Mouse (Mus musculus) intestine, embryonic 14.5 days (tissue): Measurements from ENCODE around the gene Krt27. TPM values are rescaled to one million over a fixed set of nuclear protein-coding genes. Genes with fewer than 3 reads are reported as not detected.

Experiments
- ATAC-seq: fragments of 200-750 bp; cut with Nextera tagmentation; replicated peaks from 2 replicates; pipeline ENCODE4 v1.8.0; 2017; ENCODE audit warnings: low read depth, moderate number of reproducible peaks, moderate TSS enrichment, moderate library complexity; ENCODE audit not compliant: low FRiP score, low TSS enrichment
- DNase-seq: peaks from one replicate; pipeline ENCODE4 v3.0.0-alpha.2; 2018; ENCODE audit warnings: low spot score
- H3K27ac ChIP-seq: fragments of 300-500 bp; sonication (generic); 2 replicates; pipeline ENCODE4 v1.5.1; 2014; ENCODE audit warnings: low read depth, mild to moderate bottlenecking, control low read depth
- H3K27me3 ChIP-seq: fragments of 300-500 bp; sonication (generic); replicated peaks from 2 replicates; pipeline ENCODE4 v1.6.1; 2014; ENCODE audit warnings: low read length, control low read depth; ENCODE audit not compliant: control insufficient read depth, insufficient read depth
- H3K36me3 ChIP-seq: fragments of 300-500 bp; sonication (generic); 2 replicates; pipeline ENCODE4 v1.6.1; 2014; ENCODE audit warnings: low read length, control low read depth; ENCODE audit not compliant: control insufficient read depth, insufficient read depth
- H3K4me1 ChIP-seq: fragments of 300-500 bp; sonication (generic); replicated peaks from 2 replicates; pipeline ENCODE4 v1.6.1; 2014; ENCODE audit warnings: low read length, control low read depth, mixed read lengths; ENCODE audit not compliant: control insufficient read depth, insufficient read depth
- H3K4me2 ChIP-seq: fragments of 300-500 bp; sonication (generic); 2 replicates; pipeline ENCODE4 v1.6.1; 2014; ENCODE audit warnings: low read length
- H3K4me3 ChIP-seq: fragments of 300-500 bp; sonication (generic); 2 replicates; pipeline ENCODE4 v1.5.1; 2014; ENCODE audit warnings: low read depth, low read length, control low read depth, mixed read lengths
- H3K9ac ChIP-seq: fragments of 300-500 bp; sonication (generic); 2 replicates; pipeline ENCODE4 v1.6.1; 2014; ENCODE audit warnings: mild to moderate bottlenecking, low read length
- H3K9me3 ChIP-seq: fragments of 300-500 bp; sonication (generic); 2 replicates; pipeline ENCODE4 v1.6.1; 2016; ENCODE audit warnings: low read length, control low read depth; ENCODE audit not compliant: control insufficient read depth
- WGBS: fragments of 180-500 bp; shearing (Covaris S2); extraction: QIAGEN DNeasy Blood & Tissue Kit; methylation state at CpG from one replicate; pipeline ENCODE4 v1.1.7; 2014; 5-methylcytosine and 5-hydroxymethylcytosine counted together
- polyA plus RNA-seq: library from polyadenylated mRNA; unstranded; fragments of >200 nt; fragmentation: Nextera tagmentation; extraction: Ambion mirVana; gene quantifications from 2 replicates; pipeline ENCODE4 v1.2.1, GENCODE M21; 2014

The Krt27 gene
- polyA plus RNA-seq, 1 experiment from 2014 or later, result not detected

DNA sequence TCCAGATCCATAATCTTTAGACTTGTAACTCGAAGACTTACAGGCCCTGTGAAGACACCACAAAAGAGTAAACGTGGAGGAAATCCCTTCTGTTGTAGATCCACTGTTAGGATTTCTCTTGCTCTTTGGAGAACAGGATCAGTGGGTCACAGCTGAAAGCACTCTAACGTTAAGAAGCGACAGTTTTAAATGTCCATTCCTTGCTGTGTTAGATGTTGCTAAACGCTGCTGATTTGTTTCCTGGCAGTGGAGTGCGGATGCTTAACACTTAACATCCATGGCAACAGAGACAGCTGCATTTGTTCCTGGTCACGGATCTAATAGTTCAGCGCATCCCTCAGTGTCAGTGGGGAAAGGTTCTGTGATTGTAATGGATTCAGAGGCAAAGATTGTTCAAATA is 34.4 kb downstream of the Krt27 start:
- 43% methylated on average over 8 of the region's 8 CpGs for WGBS
- Histone ChIP-seq H3K27me3 (no peaks in the 10 kb centered on the region), H3K27ac (no peak overlapping the region; the same call in 1 of the 2 replicates), H3K36me3 (no peaks in the 10 kb centered on the region), H3K4me2 (no peak overlapping the region), H3K4me3 (no peak overlapping the region), H3K9me3 (no peaks in the 10 kb centered on the region), H3K4me1 (peaks cover 13% of the 10 kb centered on the region; the same call in 1 of the 2 replicates), H3K9ac (no peak overlapping the region)
- no peak for ATAC-seq
- no peak for DNase-seq

DNA sequence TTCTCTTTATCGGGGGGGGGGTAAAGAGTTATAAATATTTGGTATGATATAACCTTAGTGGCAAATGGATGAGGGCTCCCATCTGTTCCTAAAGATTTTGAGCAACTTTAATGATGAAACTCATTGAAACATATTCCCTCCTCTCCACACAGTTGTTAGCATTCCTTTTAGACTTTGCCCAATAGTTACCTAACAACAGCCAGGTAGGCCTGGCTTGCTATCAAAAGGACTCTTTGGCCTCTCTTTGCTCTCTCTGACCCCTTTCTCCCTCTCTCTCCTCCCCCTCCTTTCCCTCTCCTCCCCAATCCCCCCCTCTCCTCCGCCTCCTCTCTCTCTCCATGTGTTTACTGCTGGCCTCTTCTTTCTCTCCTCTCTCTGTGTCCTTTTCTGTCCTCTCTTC is 36.3 kb downstream of the Krt27 start:
- Histone ChIP-seq H3K36me3 (no peaks in the 10 kb centered on the region), H3K4me2 (no peak overlapping the region), H3K9ac (no peak overlapping the region), H3K27me3 (no peaks in the 10 kb centered on the region), H3K4me3 (no peak overlapping the region), H3K27ac (no peak overlapping the region), H3K4me1 (peaks cover 16% of the 10 kb centered on the region; the same call in 1 of the 2 replicates), H3K9me3 (no peaks in the 10 kb centered on the region)
- no peak for DNase-seq
- 74% methylated on average over 2 of the region's 2 CpGs for WGBS
- no peak for ATAC-seq

DNA sequence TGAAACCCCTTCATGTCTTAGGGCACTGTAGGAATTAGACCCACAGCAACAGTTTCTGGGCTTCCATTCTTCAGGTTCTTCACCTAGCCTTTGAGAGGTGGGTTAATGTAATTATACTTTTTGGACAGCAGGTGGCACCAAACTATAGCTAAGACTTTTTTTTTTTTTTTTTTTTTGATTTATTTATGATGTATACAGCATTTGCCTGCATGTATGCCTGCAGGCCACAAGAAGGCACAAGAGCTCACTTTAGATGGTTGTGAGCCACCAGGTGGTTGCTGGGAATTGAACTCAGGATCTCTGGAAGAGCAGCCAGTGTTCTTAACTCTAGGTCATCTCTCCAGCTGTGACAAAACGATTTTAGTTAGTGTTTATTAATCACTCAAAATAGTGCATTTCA is 40.0 kb downstream of the Krt27 start:
- H3K9me3 ChIP-seq, result no peaks in the 10 kb centered on the region
- 72% methylated on average over 1 of the region's 1 CpGs for WGBS
- no peaks in the 10 kb centered on the region for H3K36me3 ChIP-seq
- no peak overlapping the region for H3K27ac ChIP-seq
- H3K4me3 ChIP-seq, result no peak overlapping the region
- H3K4me2 ChIP-seq, result no peak overlapping the region
- ATAC-seq, result no peak
- H3K27me3 ChIP-seq, result no peaks in the 10 kb centered on the region
- DNase-seq, result no peak
- no peak overlapping the region for H3K9ac ChIP-seq
- peaks cover 9% of the 10 kb centered on the region; the same call in 1 of the 2 replicates for H3K4me1 ChIP-seq

DNA sequence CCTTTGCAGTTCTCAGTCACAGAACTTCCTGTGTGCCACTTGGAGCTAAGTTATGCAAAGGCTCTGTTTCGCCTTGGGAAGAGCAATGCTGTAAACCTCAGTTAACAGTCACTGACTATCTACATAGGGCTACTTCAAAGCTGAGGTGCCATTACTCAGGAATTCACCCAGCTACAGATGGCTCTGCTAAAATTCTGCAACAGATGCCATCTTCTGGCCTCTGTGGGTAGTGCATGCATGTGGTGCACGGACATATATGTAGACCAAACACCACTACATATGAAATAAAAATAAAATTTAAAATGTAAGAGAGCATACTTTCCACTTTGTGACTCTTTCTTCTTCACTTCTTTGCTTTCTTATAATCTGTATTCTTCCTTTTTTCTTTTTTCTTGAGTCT is 43.3 kb downstream of the Krt27 start:
- H3K4me3 ChIP-seq, result no peak overlapping the region
- no peaks in the 10 kb centered on the region for H3K27me3 ChIP-seq
- H3K27ac ChIP-seq, result no peak overlapping the region
- H3K9ac ChIP-seq, result no peak overlapping the region
- H3K9me3 ChIP-seq, result no peaks in the 10 kb centered on the region
- no peak for ATAC-seq
- no peak overlapping the region for H3K4me2 ChIP-seq
- peaks cover 9% of the 10 kb centered on the region; the same call in 1 of the 2 replicates for H3K4me1 ChIP-seq
- peak; percentile 81 for DNase-seq
- H3K36me3 ChIP-seq, result no peaks in the 10 kb centered on the region
- 37% methylated on average over 2 of the region's 2 CpGs for WGBS

Other genes with a start within 250 kb of the Krt27 start
- gene Ccr7, start 196.0 kb downstream of the Krt27 start, polyA plus RNA-seq, result 0.35 and 0.61 TPM in 2 replicates
- gene Smarce1, start 120.1 kb downstream of the Krt27 start, polyA plus RNA-seq, result 148 and 150 TPM in 2 replicates
- 0.30 and 0.41 TPM in 2 replicates for gene Krt222, start 107.0 kb downstream of the Krt27 start, polyA plus RNA-seq
- not detected in 2 replicates for gene Krt24, start 65.8 kb downstream of the Krt27 start, polyA plus RNA-seq
- gene Krt25, start 28.2 kb downstream of the Krt27 start, polyA plus RNA-seq, result 0.15 TPM in 1 of 2 replicates, not detected in the other
- gene Krt26, start 13.1 kb downstream of the Krt27 start, polyA plus RNA-seq, result 0.04 and 0.16 TPM in 2 replicates
- not detected in 2 replicates for gene Krt28, start 23.8 kb upstream of the Krt27 start, polyA plus RNA-seq
- 26.2 and 28.5 TPM in 2 replicates for gene Krt10, start 38.3 kb upstream of the Krt27 start, polyA plus RNA-seq
- not detected in 2 replicates for gene Krt12, start 71.2 kb upstream of the Krt27 start, polyA plus RNA-seq
- gene Krt20, start 87.0 kb upstream of the Krt27 start, polyA plus RNA-seq, result 16.5 and 17.1 TPM in 2 replicates
- gene Krt23, start 142.0 kb upstream of the Krt27 start, polyA plus RNA-seq, result 6.0 and 9.2 TPM in 2 replicates
- not detected in 2 replicates for gene Krt39, start 170.2 kb upstream of the Krt27 start, polyA plus RNA-seq
- gene Krt40, start 192.1 kb upstream of the Krt27 start, polyA plus RNA-seq, result not detected in 2 replicates
- gene Krtap3-3, start 199.8 kb upstream of the Krt27 start, polyA plus RNA-seq, result not detected in 2 replicates
- not detected in 2 replicates for gene Krtap3-2, start 205.7 kb upstream of the Krt27 start, polyA plus RNA-seq
- not detected in 2 replicates for gene Gm11939, start 208.4 kb upstream of the Krt27 start, polyA plus RNA-seq
- gene Krtap3-1, start 215.5 kb upstream of the Krt27 start, polyA plus RNA-seq, result not detected in 2 replicates
- not detected in 2 replicates for gene Krtap1-5, start 229.9 kb upstream of the Krt27 start, polyA plus RNA-seq
- not detected in 2 replicates for gene Krtap1-4, start 232.6 kb upstream of the Krt27 start, polyA plus RNA-seq
- not detected in 2 replicates for gene Krtap1-3, start 240.2 kb upstream of the Krt27 start, polyA plus RNA-seq
- gene Krtap9-3, start 247.0 kb upstream of the Krt27 start, polyA plus RNA-seq, result not detected in 2 replicates